Mouse (Mus musculus) ES-E14 (cell line): ENCODE data around the gene Tmcc2. TPM values are rescaled to one million over a fixed set of nuclear protein-coding genes. Genes with fewer than 3 reads are reported as not detected.

ENCODE experiments used
- DNase-seq: peaks from one replicate; pipeline ENCODE4 v3.0.0-alpha.2; 2013; ENCODE audit warnings: low read depth, low spot score
- H3K27ac ChIP-seq: 2 replicates; pipeline ENCODE4 v1.5.1; 2012; ENCODE audit warnings: low read depth, mild to moderate bottlenecking, low read length, moderate library complexity, mixed read lengths; ENCODE audit not compliant: poor library complexity, insufficient read depth, severe bottlenecking
- H3K36me3 ChIP-seq: 2 replicates; pipeline ENCODE4 v1.6.1; 2012; ENCODE audit warnings: mild to moderate bottlenecking, low read length, moderate library complexity, mixed read lengths; ENCODE audit not compliant: control insufficient read depth, poor library complexity, insufficient read depth, severe bottlenecking
- H3K4me1 ChIP-seq, 2 experiments: fragments of 150-350 bp in 1 of 2; sonication (generic) in 1 of 2; 2 replicates each; pipeline ENCODE4 v1.6.1; 2012; ENCODE audit warnings: low read length in 2 of 2, mild to moderate bottlenecking in 1 of 2, mixed read lengths in 1 of 2; ENCODE audit not compliant: control insufficient read depth in 2 of 2, insufficient read depth in 2 of 2, poor library complexity in 1 of 2
- H3K4me3 ChIP-seq, 2 experiments: fragments of 150-350 bp in 1 of 2; sonication (generic) in 1 of 2; 2 replicates each; pipeline ENCODE4 v1.5.1; 2012; ENCODE audit warnings: low read length in 2 of 2, low read depth in 1 of 2, mild to moderate bottlenecking in 1 of 2, mixed read lengths in 1 of 2; ENCODE audit not compliant: insufficient read depth in 1 of 2, poor library complexity in 1 of 2, severe bottlenecking in 1 of 2
- H3K9ac ChIP-seq: 2 replicates; pipeline ENCODE4 v1.6.1; 2012; ENCODE audit warnings: low read depth, mild to moderate bottlenecking, low read length, mixed read lengths; ENCODE audit not compliant: poor library complexity, insufficient read depth, severe bottlenecking
- H3K9me3 ChIP-seq: fragments of 150-350 bp; sonication (generic); 2 replicates; pipeline ENCODE4 v1.6.1; 2012; ENCODE audit warnings: low read depth, mild to moderate bottlenecking, low read length; ENCODE audit not compliant: control insufficient read depth, insufficient read depth
- CHD2 ChIP-seq: IDR thresholded peaks from 2 replicates; pipeline ENCODE4 v1.6.1; 2014; ENCODE audit warnings: mild to moderate bottlenecking, low read depth, low read length, inconsistent platforms
- HCFC1 ChIP-seq: IDR thresholded peaks from 2 replicates; pipeline ENCODE4 v1.6.1; 2012; ENCODE audit warnings: low read length, inconsistent platforms, borderline replicate concordance; ENCODE audit not compliant: insufficient read depth
- MAFK ChIP-seq: IDR thresholded peaks from 2 replicates; pipeline ENCODE4 v1.6.1; 2014; ENCODE audit warnings: mild to moderate bottlenecking, low read depth, low read length, inconsistent platforms; ENCODE audit not compliant: insufficient read depth
- ZC3H11A ChIP-seq: IDR thresholded peaks from 2 replicates; pipeline ENCODE4 v1.6.1; 2012; ENCODE audit warnings: low read depth, mild to moderate bottlenecking, inconsistent platforms, low read length, borderline replicate concordance
- ZNF384 ChIP-seq: IDR thresholded peaks from 2 replicates; pipeline ENCODE4 v1.6.1; 2012; ENCODE audit warnings: low read depth, low read length, inconsistent platforms
- in situ Hi-C, 2 experiments: fragments of 600-800 bp; cut with MboI; formaldehyde crosslinking; loops; one replicate each; pipeline ENCODE4 v1.15.1; 2025; ENCODE audit warnings: low sequenced_read_pairs in 2 of 2, inconsistent platforms in 1 of 2; ENCODE audit not compliant: unreplicated experiment in 2 of 2
- total RNA-seq: library from RNA; depleted of rRNA; stranded (reverse); fragments of 300-350 nt; gene quantifications from 2 replicates; pipeline ENCODE4 v1.2.3, GENCODE M21; 2012

Gene Tmcc2
- total RNA-seq, 1 experiment, result 7.9 TPM

GRCm38 (mm10) chr1:132422912-132423696 lies 32.0 kb upstream of the Tmcc2 start:
- Histone ChIP-seq H3K36me3 (no peaks in the 10 kb centered on the region), H3K9ac (no peak overlapping the region), H3K4me3 (no peak overlapping the region), H3K4me1 (peaks cover 0 to 6% of the 10 kb centered on the region in 2 experiments; a peak in 2 of 4 replicates), H3K9me3 (no peaks in the 10 kb centered on the region), H3K27ac (no peak overlapping the region)
- no peak for TF ChIP-seq ZNF384
- no peak for TF ChIP-seq CHD2
- no peak for TF ChIP-seq ZC3H11A
- no peak for TF ChIP-seq HCFC1
- no peak for TF ChIP-seq MAFK
- DNase-seq, result no peak
- in situ Hi-C loops, result no loop called here

GRCm38 (mm10) chr1:132420662-132421061 lies 29.6 kb upstream of the Tmcc2 start:
- DNase-seq, result no peak
- in situ Hi-C loops, result no loop called here

DNA sequence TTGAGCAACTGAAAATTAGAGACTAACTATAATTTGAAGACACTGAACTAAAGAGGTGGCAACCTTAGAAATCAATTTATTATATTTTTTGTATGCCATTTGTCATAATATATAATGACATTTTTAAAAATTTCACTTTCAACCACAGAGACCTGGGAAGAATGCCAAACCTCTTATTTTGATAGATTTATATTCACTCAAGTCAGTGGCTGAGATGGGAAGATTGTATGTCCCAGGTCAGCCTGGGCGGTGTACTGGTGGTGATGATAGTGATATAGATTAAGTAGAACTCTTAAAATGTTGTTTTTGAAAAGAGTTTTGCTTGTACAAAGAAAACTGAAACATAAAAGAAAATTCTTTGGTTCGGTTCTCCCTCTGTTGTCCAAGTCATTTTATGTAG lies 29.1 kb upstream of the Tmcc2 start:
- no peak overlapping the region for H3K4me3 ChIP-seq
- H3K9me3 ChIP-seq, result no peaks in the 10 kb centered on the region
- TF ChIP-seq MAFK, result no peak
- H3K9ac ChIP-seq, result no peak overlapping the region
- H3K4me1 ChIP-seq, result peaks cover 0 to 7% of the 10 kb centered on the region in 2 experiments; a peak in 2 of 4 replicates
- no peak overlapping the region for H3K27ac ChIP-seq
- in situ Hi-C loops, result no loop called here
- no peaks in the 10 kb centered on the region for H3K36me3 ChIP-seq
- no peak for DNase-seq

More at GRCm38 (mm10) chr1:132420662-132421061, 29.6 kb upstream of the Tmcc2 start:
- Histone ChIP-seq H3K9ac (no peak overlapping the region), H3K36me3 (no peaks in the 10 kb centered on the region), H3K4me1 (peaks cover 0 to 7% of the 10 kb centered on the region in 2 experiments; a peak in 2 of 4 replicates), H3K4me3 (no peak overlapping the region), H3K27ac (no peak overlapping the region), H3K9me3 (no peaks in the 10 kb centered on the region)
- no peak for TF ChIP-seq CHD2
- TF ChIP-seq ZNF384, result no peak
- TF ChIP-seq ZC3H11A, result no peak
- no peak for TF ChIP-seq MAFK
- TF ChIP-seq HCFC1, result no peak

GRCm38 (mm10) chr1:132417319-132418251 lies 26.5 kb upstream of the Tmcc2 start, which contains the start of gene Dstyk:
TSS of gene Dstyk (plus strand) at chr1:132417555.
- Histone ChIP-seq H3K36me3 (no peaks in the 10 kb centered on the region), H3K9ac (peak within 1 kb of the TSS; percentile 77), H3K4me1 (peaks cover 0 to 7% of the 10 kb centered on the region in 2 experiments; a peak in 2 of 4 replicates), H3K9me3 (no peaks in the 10 kb centered on the region), H3K27ac (no peak within 1 kb of the TSS), H3K4me3 (peak within 1 kb of the TSS; percentile 77)
- TF ChIP-seq ZC3H11A, result no peak
- TF ChIP-seq HCFC1, result peak; percentile 98
- TF ChIP-seq ZNF384, result no peak
- no peak for TF ChIP-seq MAFK
- TF ChIP-seq CHD2, result no peak
- in situ Hi-C loops, result no loop called here
- DNase-seq, result peak; percentile 84
